ENCODE assay signal across 15 mouse cellular contexts in genomic region chr19:44008784-44009183, GRCm38 (mm10). TPM values are rescaled to one million over a fixed set of nuclear protein-coding genes. Genes with fewer than 3 reads are reported as not detected.
DNase-seq lines count a peak whose midpoint lies in the region; ATAC-seq and TF ChIP-seq lines count a peak whose summit lies in the region.
"Had no signal": no experiment of that assay in that cellular context is flagged by ENCODE, and none has a peak within 500 bp of the region (broad histone marks: within the 10 kb centered on the region; RNA-seq: fewer than 3 reads in every experiment).

No protein-coding gene starts in this region.

- peak; percentile 13; the same call in 1 of the 2 replicates for TF ChIP-seq CTCF in lung, postnatal 0 days (IDR thresholded peaks at IDR 0.05)

- H3K27ac ChIP-seq in midbrain, embryonic 14.5 days (replicated peaks; ENCODE audit: low read depth, low read length): no peak overlapping the region
- H3K27ac ChIP-seq in midbrain, embryonic 11.5 days (ENCODE audit: low read depth, low read length): no peak overlapping the region
- H3K27ac ChIP-seq in brown adipose tissue, adult 24 weeks (replicated peaks; ENCODE audit: low read depth, low read length): no peak overlapping the region; the same call in 1 of the 2 replicates
- H3K27ac ChIP-seq in lung, postnatal 0 days (ENCODE audit: low read length): no peak overlapping the region; the same call in 1 of the 2 replicates
- peak overlapping the region; percentile 40; the same call in 1 of the 2 replicates for H3K27ac ChIP-seq in stomach, embryonic 15.5 days
- H3K27ac ChIP-seq in limb, embryonic 10.5 days: no peak overlapping the region
- H3K27ac ChIP-seq: heart, embryonic 10.5 days; hindbrain, embryonic 14.5 days had no signal

- peak; percentile 5 for DNase-seq in midbrain, embryonic 14.5 days
- no peak for DNase-seq in midbrain, embryonic 11.5 days (ENCODE audit: low spot score, missing footprints)
- DNase-seq in lung, postnatal 0 days (ENCODE audit: low spot score): peak; percentile 83
- DNase-seq in frontal cortex, adult 2 months (ENCODE audit: extremely low spot score in 1 of 2, low spot score in 1 of 2): no peak
- DNase-seq in limb, embryonic 10.5 days (ENCODE audit: low spot score): no peak
- DNase-seq: adrenal gland, postnatal 36 days; cerebellum, adult 9-11 months; kidney, postnatal 25 days; right cerebral cortex, adult 18-20 months had no signal

- no peak overlapping the region for H3K4me3 ChIP-seq in midbrain, embryonic 14.5 days (replicated peaks; ENCODE audit: low read depth, low read length)
- no peak overlapping the region for H3K4me3 ChIP-seq in midbrain, embryonic 11.5 days (ENCODE audit: low read depth, low read length)
- peak overlapping the region; percentile 29; the same call in 1 of the 2 replicates for H3K4me3 ChIP-seq in brown adipose tissue, adult 24 weeks (ENCODE audit: insufficient read depth, low read depth, low read length)
- no peak overlapping the region for H3K4me3 ChIP-seq in lung, postnatal 0 days (ENCODE audit: low read depth, low read length)
- no peak overlapping the region for H3K4me3 ChIP-seq in stomach, embryonic 15.5 days (replicated peaks)
- H3K4me3 ChIP-seq in limb, embryonic 10.5 days: no peak overlapping the region
- H3K4me3 ChIP-seq: heart, embryonic 10.5 days; megakaryocyte, embryonic 14.5 days had no signal

- no peaks in the 10 kb centered on the region for H3K27me3 ChIP-seq in midbrain, embryonic 14.5 days (ENCODE audit: control insufficient read depth, insufficient read depth, low read length)
- H3K27me3 ChIP-seq in midbrain, embryonic 11.5 days (ENCODE audit: control insufficient read depth, insufficient read depth, low read length): no peaks in the 10 kb centered on the region
- no peaks in the 10 kb centered on the region for H3K27me3 ChIP-seq in lung, postnatal 0 days (replicated peaks; ENCODE audit: insufficient read depth, low read length)
- H3K27me3 ChIP-seq in stomach, embryonic 15.5 days (replicated peaks): no peaks in the 10 kb centered on the region
- no peaks in the 10 kb centered on the region for H3K27me3 ChIP-seq in limb, embryonic 10.5 days (ENCODE audit: low read depth, poor library complexity, severe bottlenecking)

- H3K4me2 ChIP-seq in midbrain, embryonic 14.5 days (ENCODE audit: low read length): no peak overlapping the region
- no peak overlapping the region for H3K4me2 ChIP-seq in midbrain, embryonic 11.5 days
- peak overlapping the region; percentile 17; the same call in 1 of the 2 replicates for H3K4me2 ChIP-seq in lung, postnatal 0 days (replicated peaks; ENCODE audit: low read depth, low read length)
- no peak overlapping the region; the same call in 1 of the 2 replicates for H3K4me2 ChIP-seq in stomach, embryonic 15.5 days
- H3K4me2 ChIP-seq: hindbrain, embryonic 14.5 days had no signal

- WGBS in midbrain, embryonic 14.5 days: 87% methylated on average over 15 of the region's 15 CpGs
- 84% methylated on average over 15 of the region's 15 CpGs for WGBS in midbrain, embryonic 11.5 days
- WGBS in lung, postnatal 0 days: 32% methylated on average over 15 of the region's 15 CpGs
- WGBS in stomach, embryonic 15.5 days: 40% methylated on average over 15 of the region's 15 CpGs
- 78% methylated on average over 15 of the region's 15 CpGs for WGBS in limb, embryonic 10.5 days

- no peaks in the 10 kb centered on the region for H3K9me3 ChIP-seq in midbrain, embryonic 14.5 days (ENCODE audit: control insufficient read depth, low read length)
- H3K9me3 ChIP-seq in midbrain, embryonic 11.5 days (ENCODE audit: control insufficient read depth, low read length): no peaks in the 10 kb centered on the region
- H3K9me3 ChIP-seq in lung, postnatal 0 days (ENCODE audit: low read length): no peaks in the 10 kb centered on the region
- no peaks in the 10 kb centered on the region for H3K9me3 ChIP-seq in stomach, embryonic 15.5 days
- H3K9me3 ChIP-seq in limb, embryonic 10.5 days (replicated peaks): no peaks in the 10 kb centered on the region
- H3K9me3 ChIP-seq: heart, embryonic 10.5 days; megakaryocyte, embryonic 14.5 days had no signal

- no peaks in the 10 kb centered on the region for H3K36me3 ChIP-seq in midbrain, embryonic 14.5 days (ENCODE audit: control insufficient read depth, insufficient read depth, low read length)
- no peaks in the 10 kb centered on the region for H3K36me3 ChIP-seq in midbrain, embryonic 11.5 days (ENCODE audit: control insufficient read depth, insufficient read depth, low read length)
- no peaks in the 10 kb centered on the region for H3K36me3 ChIP-seq in lung, postnatal 0 days (ENCODE audit: insufficient read depth, low read length)
- no peaks in the 10 kb centered on the region for H3K36me3 ChIP-seq in stomach, embryonic 15.5 days
- no peaks in the 10 kb centered on the region for H3K36me3 ChIP-seq in limb, embryonic 10.5 days
- H3K36me3 ChIP-seq: heart, embryonic 10.5 days had no signal

- no peak overlapping the region for H3K9ac ChIP-seq in midbrain, embryonic 14.5 days (replicated peaks; ENCODE audit: low read length)
- H3K9ac ChIP-seq in midbrain, embryonic 11.5 days (ENCODE audit: low read length): no peak overlapping the region
- no peak overlapping the region for H3K9ac ChIP-seq in lung, postnatal 0 days (replicated peaks; ENCODE audit: low read depth)
- no peak overlapping the region for H3K9ac ChIP-seq in stomach, embryonic 15.5 days
- H3K9ac ChIP-seq: hindbrain, embryonic 14.5 days had no signal

- ATAC-seq in midbrain, embryonic 14.5 days (ENCODE audit: low FRiP score, low TSS enrichment): no peak
- ATAC-seq in midbrain, embryonic 11.5 days (ENCODE audit: low FRiP score): no peak
- peak; percentile 87 for ATAC-seq in lung, postnatal 0 days
- peak; percentile 22; the same call in 1 of the 2 replicates for ATAC-seq in stomach, embryonic 15.5 days (ENCODE audit: insufficient read depth, low FRiP score, low read depth)

- H3K4me1 ChIP-seq in midbrain, embryonic 14.5 days (ENCODE audit: control insufficient read depth, insufficient read depth, low read length): no peaks in the 10 kb centered on the region
- H3K4me1 ChIP-seq in midbrain, embryonic 11.5 days (ENCODE audit: control insufficient read depth, insufficient read depth, low read length): no peaks in the 10 kb centered on the region
- no peaks in the 10 kb centered on the region for H3K4me1 ChIP-seq in brown adipose tissue, adult 24 weeks (ENCODE audit: control insufficient read depth, insufficient read depth, insufficient read length, low read length)
- H3K4me1 ChIP-seq in lung, postnatal 0 days (ENCODE audit: insufficient read depth, low read depth, low read length): no peaks in the 10 kb centered on the region
- H3K4me1 ChIP-seq in stomach, embryonic 15.5 days: no peaks in the 10 kb centered on the region
- no peaks in the 10 kb centered on the region for H3K4me1 ChIP-seq in limb, embryonic 10.5 days
- H3K4me1 ChIP-seq: megakaryocyte, embryonic 14.5 days had no signal

- TF ChIP-seq EP300 in lung, postnatal 0 days (IDR thresholded peaks at IDR 0.05): peak; percentile 76

RNA-seq across cellular contexts. Expression of gene Cyp2c23, which starts 20.2 kb away (rescaled TPM):
- not detected in 2 replicates for polyA plus RNA-seq in midbrain, embryonic 14.5 days (2014; fragmentation: Nextera tagmentation; extraction: Ambion mirVana)
- polyA plus RNA-seq in midbrain, embryonic 11.5 days (2014; fragmentation: Nextera tagmentation; extraction: Ambion mirVana): not detected in 2 replicates
- not detected in 2 replicates for polyA plus RNA-seq in brown adipose tissue, adult 24 weeks (2012; ENCODE audit: insufficient read depth, insufficient read length, missing spikeins)
- 0.56 and 0.80 TPM in 2 replicates for polyA plus RNA-seq in lung, postnatal 0 days (2015; fragmentation: Nextera tagmentation; extraction: Ambion mirVana)
- polyA plus RNA-seq in stomach, embryonic 15.5 days (2015; fragmentation: Nextera tagmentation; extraction: Ambion mirVana): 2.2 and 3.4 TPM in 2 replicates
- 0.10 and 0.11 TPM in 2 replicates for polyA plus RNA-seq in frontal cortex, adult 2 months (2012; rRNA removed)
- polyA plus RNA-seq in limb, embryonic 10.5 days (2016; fragmentation: Nextera tagmentation; extraction: Ambion mirVana): not detected in 2 replicates
- polyA plus RNA-seq: hindbrain, embryonic 14.5 days; neural tube, embryonic 11.5 days had no signal

RNA-seq across cellular contexts. Expression of gene Cpn1, which starts 22.4 kb away (rescaled TPM):
- polyA plus RNA-seq in midbrain, embryonic 14.5 days (2014; fragmentation: Nextera tagmentation; extraction: Ambion mirVana): 0.12 and 0.19 TPM in 2 replicates
- 0.14 and 0.28 TPM in 2 replicates for polyA plus RNA-seq in midbrain, embryonic 11.5 days (2014; fragmentation: Nextera tagmentation; extraction: Ambion mirVana)
- not detected in 2 replicates for polyA plus RNA-seq in brown adipose tissue, adult 24 weeks (2012; ENCODE audit: insufficient read depth, insufficient read length, missing spikeins)
- 5.0 and 5.1 TPM in 2 replicates for polyA plus RNA-seq in lung, postnatal 0 days (2015; fragmentation: Nextera tagmentation; extraction: Ambion mirVana)
- 52.6 and 56.8 TPM in 2 replicates for polyA plus RNA-seq in stomach, embryonic 15.5 days (2015; fragmentation: Nextera tagmentation; extraction: Ambion mirVana)
- 0.13 and 0.14 TPM in 2 replicates for polyA plus RNA-seq in frontal cortex, adult 2 months (2012; rRNA removed)
- 0.10 TPM in 1 of 2 replicates, not detected in the other for polyA plus RNA-seq in limb, embryonic 10.5 days (2016; fragmentation: Nextera tagmentation; extraction: Ambion mirVana)

Comparison
In these comparisons a context has a peak if more than half of its experiments do, and no peak if none do; other contexts are left out.
1. DNase-seq: peak in midbrain, embryonic 14.5 days (single experiment) and lung, postnatal 0 days (single experiment); none in midbrain, embryonic 11.5 days (single experiment), frontal cortex, adult 2 months (0 of 2) and limb, embryonic 10.5 days (single experiment).
2. ATAC-seq: peak in lung, postnatal 0 days (single experiment) and stomach, embryonic 15.5 days (single experiment); none in midbrain, embryonic 14.5 days (single experiment) and midbrain, embryonic 11.5 days (single experiment).